Mouse (Mus musculus): ENCODE data around the gene Foxd1. TPM values are rescaled to one million over a fixed set of nuclear protein-coding genes. Genes with fewer than 3 reads are reported as not detected.

Gene Foxd1
- polyA plus RNA-seq (2012) = 0.03 and 0.04 TPM in 2 replicates

GRCm38 (mm10) chr13:98354090-98354801 lies at the start of gene Foxd1:
TSS of gene Foxd1 (plus strand) at chr13:98354242.

GRCm38 (mm10) chr13:98316480-98317245 lies 37.4 kb upstream of the Foxd1 start, which contains the start of gene Btf3:
TSS of gene Btf3 (minus strand) at chr13:98317006.

Other genes starting within 250 kb of the Foxd1 start
- 0.86 and 1.8 TPM in 2 replicates for gene Arhgef28, start 147.8 kb upstream of the Foxd1 start, polyA plus RNA-seq (2012)
- gene Utp15, start 91.2 kb upstream of the Foxd1 start, polyA plus RNA-seq (2012) = 10.4 and 11.6 TPM in 2 replicates
- 11.1 and 11.9 TPM in 2 replicates for gene Ankra2, start 91.2 kb upstream of the Foxd1 start, polyA plus RNA-seq (2012)
- gene Gm21976, start 74.4 kb upstream of the Foxd1 start, polyA plus RNA-seq (2012) = not detected in 2 replicates
- gene Btf3, start 37.2 kb upstream of the Foxd1 start, polyA plus RNA-seq (2012) = 147 TPM in 2 replicates
- 1.6 and 3.3 TPM in 2 replicates for gene Gm10320, start 137.8 kb downstream of the Foxd1 start, polyA plus RNA-seq (2012)